Mouse (Mus musculus) heart, embryonic 14.5 days (tissue): ENCODE measurements around the gene Dnaja4. TPM values are rescaled to one million over a fixed set of nuclear protein-coding genes. Genes with fewer than 3 reads are reported as not detected.
A peak's percentile ranks its signal among the peaks of the same experiment; 100 is the strongest.

ENCODE experiments used
- ATAC-seq: fragments of 200-750 bp; cut with Nextera tagmentation; 2 replicates; pipeline ENCODE4 v1.8.0; 2017; ENCODE audit warnings: low read depth, moderate TSS enrichment; ENCODE audit not compliant: insufficient number of reproducible peaks, insufficient read depth, low FRiP score
- H3K27ac ChIP-seq, 2 experiments: fragments of 200-500 bp in 1 of 2; fragments of 300-500 bp in 1 of 2; sonication (generic) in 1 of 2; replicated peaks in 1 of 2; 2 replicates each; pipeline ENCODE4 v1.5.1; 2012 to 2014; ENCODE audit warnings: low read depth in 2 of 2, low read length in 2 of 2, control low read depth in 1 of 2, mild to moderate bottlenecking in 1 of 2, mixed read lengths in 1 of 2; ENCODE audit not compliant: control insufficient read depth in 1 of 2, insufficient read depth in 1 of 2
- H3K27me3 ChIP-seq: fragments of 300-500 bp; sonication (generic); 2 replicates; pipeline ENCODE4 v1.6.1; 2014; ENCODE audit warnings: mild to moderate bottlenecking, low read length, control low read depth; ENCODE audit not compliant: control insufficient read depth, insufficient read depth
- H3K36me3 ChIP-seq: fragments of 300-500 bp; sonication (generic); 2 replicates; pipeline ENCODE4 v1.6.1; 2014; ENCODE audit warnings: mild to moderate bottlenecking, control low read depth, low read length, mixed read lengths; ENCODE audit not compliant: control insufficient read depth, insufficient read depth
- H3K4me1 ChIP-seq, 2 experiments: fragments of 200-500 bp in 1 of 2; fragments of 300-500 bp in 1 of 2; sonication (generic) in 1 of 2; 2 replicates each; pipeline ENCODE4 v1.6.1; 2012 to 2014; ENCODE audit warnings: low read length in 2 of 2, control low read depth in 1 of 2, mixed read lengths in 1 of 2; ENCODE audit not compliant: control insufficient read depth in 2 of 2, insufficient read depth in 2 of 2
- H3K4me2 ChIP-seq: fragments of 300-500 bp; sonication (generic); 2 replicates; pipeline ENCODE4 v1.6.1; 2014; ENCODE audit warnings: mild to moderate bottlenecking, low read length
- H3K4me3 ChIP-seq, 2 experiments: fragments of 200-500 bp in 1 of 2; fragments of 300-500 bp in 1 of 2; sonication (generic) in 1 of 2; 2 replicates each; pipeline ENCODE4 v1.5.1; 2012 to 2014; ENCODE audit warnings: low read length in 2 of 2, mild to moderate bottlenecking in 2 of 2, control low read depth in 1 of 2, low read depth in 1 of 2, moderate library complexity in 1 of 2; ENCODE audit not compliant: control insufficient read depth in 1 of 2, insufficient read depth in 1 of 2
- H3K9ac ChIP-seq: fragments of 300-500 bp; sonication (generic); 2 replicates; pipeline ENCODE4 v1.6.1; 2014; ENCODE audit warnings: mild to moderate bottlenecking, low read length
- H3K9me3 ChIP-seq: fragments of 300-500 bp; sonication (generic); 2 replicates; pipeline ENCODE4 v1.6.1; 2016; ENCODE audit warnings: low read length, control low read depth; ENCODE audit not compliant: control insufficient read depth
- WGBS: fragments of 180-500 bp; shearing (Covaris S2); extraction: QIAGEN DNeasy Blood & Tissue Kit; methylation state at CpG from one replicate; pipeline ENCODE4 v1.1.7; 2014; 5-methylcytosine and 5-hydroxymethylcytosine counted together
- polyA plus RNA-seq: library from polyadenylated mRNA; unstranded; fragments of >200 nt; fragmentation: Nextera tagmentation; extraction: Ambion mirVana; gene quantifications from 2 replicates; pipeline ENCODE4 v1.2.1, GENCODE M21; 2014

The Dnaja4 gene
- polyA plus RNA-seq, 1 experiment from 2014 or later, result 30.1 TPM

DNA sequence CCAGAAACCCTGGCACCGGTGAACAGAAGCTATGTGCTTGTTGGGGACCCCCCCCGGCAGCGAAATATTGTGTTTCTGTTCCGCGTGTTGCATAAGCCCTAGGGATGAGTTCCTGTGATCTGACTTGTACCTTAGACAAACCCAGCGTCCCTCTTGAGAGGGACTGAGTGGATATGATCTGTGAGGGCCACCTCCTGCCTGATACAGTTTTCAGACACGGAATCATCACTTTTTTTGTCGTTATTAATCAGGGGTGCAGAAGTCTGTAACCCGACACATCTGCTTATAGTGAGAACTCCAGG, 1.5 kb downstream of the Dnaja4 start:
- peak overlapping the region; percentile 90 for H3K9ac ChIP-seq
- no peaks in the 10 kb centered on the region for H3K27me3 ChIP-seq
- peak overlapping the region; percentile 76 to 86 for H3K4me3 ChIP-seq
- peak overlapping the region; percentile 67 to 96 for H3K27ac ChIP-seq
- WGBS, result 14% methylated on average over 9 of the region's 9 CpGs
- no peaks in the 10 kb centered on the region for H3K9me3 ChIP-seq
- no peaks in the 10 kb centered on the region for H3K36me3 ChIP-seq
- ATAC-seq, result no peak
- H3K4me1 ChIP-seq, result peaks cover 17 to 49% of the 10 kb centered on the region in 2 experiments
- peak overlapping the region; percentile 94 for H3K4me2 ChIP-seq

DNA sequence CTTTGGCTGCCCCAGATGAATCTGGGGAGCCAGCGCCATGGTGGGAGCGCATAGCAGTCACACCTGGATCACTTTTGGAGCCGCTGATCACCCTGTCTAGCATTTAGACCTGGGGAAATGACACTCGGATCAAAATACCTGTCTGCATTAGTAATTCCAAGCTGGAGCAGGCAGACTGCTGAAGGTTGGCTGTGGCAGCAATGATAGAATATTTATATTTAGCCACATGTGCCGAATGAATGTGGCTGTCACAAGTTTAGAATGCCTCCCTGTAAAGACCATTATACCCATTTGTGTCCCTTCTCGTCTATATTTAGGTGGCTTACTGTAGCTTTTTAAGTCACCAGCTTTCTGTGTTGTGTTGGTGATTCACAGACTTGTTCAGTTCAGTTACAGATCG, 2.1 kb downstream of the Dnaja4 start:
- H3K36me3 ChIP-seq, result no peaks in the 10 kb centered on the region
- 45% methylated on average over 7 of the region's 7 CpGs for WGBS
- H3K27ac ChIP-seq, result peak overlapping the region; percentile 95 to 96
- no peaks in the 10 kb centered on the region for H3K27me3 ChIP-seq
- H3K4me3 ChIP-seq, result peak overlapping the region; percentile 76 to 86
- H3K9ac ChIP-seq, result peak overlapping the region; percentile 90
- peak overlapping the region; percentile 94 for H3K4me2 ChIP-seq
- no peaks in the 10 kb centered on the region for H3K9me3 ChIP-seq
- no peak; the same call in 1 of the 2 replicates for ATAC-seq
- H3K4me1 ChIP-seq, result peaks cover 17 to 49% of the 10 kb centered on the region in 2 experiments

- ATAC-seq, result no peak
- Histone ChIP-seq H3K27ac (peak overlapping the region in 1 of 2 experiments; percentile 96; a peak in 2 of 4 replicates), H3K27me3 (no peaks in the 10 kb centered on the region), H3K9me3 (no peaks in the 10 kb centered on the region), H3K4me3 (no peak overlapping the region; a peak in 1 of 4 replicates), H3K36me3 (peaks cover 6% of the 10 kb centered on the region; the same call in 1 of the 2 replicates), H3K4me1 (peaks cover 22 to 50% of the 10 kb centered on the region in 2 experiments), H3K9ac (peak overlapping the region; percentile 26; the same call in 1 of the 2 replicates), H3K4me2 (peak overlapping the region; percentile 94)
- WGBS, result 90% methylated on average over 2 of the region's 2 CpGs
Observed at GRCm38 (mm10) chr9:54702581-54702980, 3.9 kb downstream of the Dnaja4 start.

GRCm38 (mm10) chr9:54704361-54704760, 5.7 kb downstream of the Dnaja4 start:
- Histone ChIP-seq H3K27ac (no peak overlapping the region), H3K4me2 (no peak overlapping the region), H3K4me3 (no peak overlapping the region), H3K27me3 (no peaks in the 10 kb centered on the region), H3K9ac (no peak overlapping the region), H3K4me1 (peaks cover 18 to 49% of the 10 kb centered on the region in 2 experiments), H3K9me3 (no peaks in the 10 kb centered on the region), H3K36me3 (peaks cover 17% of the 10 kb centered on the region)
- WGBS, result 70% methylated on average over 5 of the region's 5 CpGs
- ATAC-seq, result no peak

DNA sequence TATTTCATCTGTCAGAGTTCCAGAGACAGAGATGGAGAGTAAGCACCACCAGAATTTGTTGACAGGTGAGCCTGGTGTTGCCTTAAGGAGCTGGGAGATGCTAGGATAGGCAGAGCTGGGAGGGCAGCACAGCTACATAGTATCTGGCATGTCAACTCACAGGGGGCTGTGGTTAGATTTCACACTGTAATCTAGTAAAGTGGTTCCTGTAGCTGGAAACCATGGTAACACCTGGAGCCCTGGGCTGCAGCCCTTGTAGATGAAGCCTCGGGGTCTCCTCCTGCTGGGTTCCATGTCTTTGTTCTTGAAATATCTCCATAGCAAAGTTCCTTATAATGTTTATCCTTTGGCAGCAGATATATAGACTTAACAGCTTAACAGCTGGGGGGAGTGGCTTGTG, 6.9 kb downstream of the Dnaja4 start:
- Histone ChIP-seq H3K27me3 (no peaks in the 10 kb centered on the region), H3K4me2 (no peak overlapping the region), H3K4me3 (no peak overlapping the region), H3K4me1 (peaks cover 18 to 49% of the 10 kb centered on the region in 2 experiments), H3K9me3 (no peaks in the 10 kb centered on the region), H3K27ac (no peak overlapping the region), H3K36me3 (peaks cover 29% of the 10 kb centered on the region), H3K9ac (no peak overlapping the region)
- WGBS, result 72% methylated on average over 1 of the region's 1 CpGs
- no peak for ATAC-seq

GRCm38 (mm10) chr9:54707288-54707999, 8.8 kb downstream of the Dnaja4 start:
- Histone ChIP-seq H3K27me3 (no peaks in the 10 kb centered on the region), H3K4me1 (peaks cover 12 to 34% of the 10 kb centered on the region in 2 experiments), H3K9me3 (no peaks in the 10 kb centered on the region), H3K9ac (no peak overlapping the region), H3K36me3 (peaks cover 48% of the 10 kb centered on the region), H3K4me3 (no peak overlapping the region), H3K4me2 (no peak overlapping the region), H3K27ac (no peak overlapping the region)
- 38% methylated on average over 8 of the region's 8 CpGs for WGBS
- no peak for ATAC-seq

DNA sequence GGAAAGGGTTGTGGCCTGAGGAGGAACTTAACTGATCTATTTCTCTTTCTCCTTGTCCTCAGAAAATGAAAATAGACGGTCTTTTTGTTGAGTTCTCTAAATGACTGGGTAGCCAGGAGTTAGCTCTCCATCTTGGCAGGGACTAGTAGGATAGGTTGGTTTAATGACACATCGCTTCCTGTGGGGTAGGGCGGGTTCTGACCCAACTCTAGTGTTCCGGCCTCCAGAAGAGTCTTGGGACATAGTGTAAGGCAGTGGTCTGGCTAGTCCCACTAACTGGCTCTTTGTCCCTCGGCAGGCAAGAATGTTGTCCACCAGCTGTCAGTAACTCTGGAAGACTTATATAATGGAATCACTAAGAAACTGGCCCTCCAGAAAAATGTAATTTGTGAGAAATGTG, 9.4 kb downstream of the Dnaja4 start:
- Histone ChIP-seq H3K9ac (no peak overlapping the region), H3K4me1 (peaks cover 11 to 28% of the 10 kb centered on the region in 2 experiments), H3K36me3 (peaks cover 55% of the 10 kb centered on the region), H3K27me3 (no peaks in the 10 kb centered on the region), H3K4me3 (no peak overlapping the region), H3K27ac (no peak overlapping the region), H3K4me2 (no peak overlapping the region), H3K9me3 (no peaks in the 10 kb centered on the region)
- 77% methylated on average over 5 of the region's 5 CpGs for WGBS
- ATAC-seq, result no peak

DNA sequence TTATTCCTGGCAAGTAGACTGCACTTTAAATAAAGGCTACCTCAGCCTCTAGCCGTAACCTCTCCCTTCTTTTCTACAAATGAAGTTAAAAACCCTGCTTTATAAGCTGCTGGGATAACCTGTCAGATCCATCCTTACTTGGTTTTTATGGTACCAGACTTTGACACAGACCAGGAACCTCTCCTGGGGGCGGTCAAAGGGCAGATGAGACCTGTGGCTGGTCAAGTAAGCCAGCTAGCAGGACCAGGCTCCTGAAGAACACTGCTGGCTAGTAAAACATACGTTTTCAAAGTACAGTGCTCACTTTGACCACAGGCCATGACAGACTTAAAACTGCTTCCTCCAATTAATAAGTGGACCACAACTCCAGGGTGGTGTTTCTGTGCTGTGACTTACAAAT, 17.1 kb downstream of the Dnaja4 start:
- Histone ChIP-seq H3K9ac (no peak overlapping the region), H3K27ac (no peak overlapping the region), H3K4me3 (no peak overlapping the region), H3K4me1 (no peaks in the 10 kb centered on the region), H3K27me3 (no peaks in the 10 kb centered on the region), H3K36me3 (peaks cover 100% of the 10 kb centered on the region), H3K4me2 (no peak overlapping the region), H3K9me3 (no peaks in the 10 kb centered on the region)
- no peak for ATAC-seq
- WGBS, result 92% methylated on average over 3 of the region's 3 CpGs
